Mouse (Mus musculus): ENCODE results near the gene Armcx5. TPM values are rescaled to one million over a fixed set of nuclear protein-coding genes. Genes with fewer than 3 reads are reported as not detected.
"Not testable (repeated sequence)": the region's sequence is repeated elsewhere in the genome, so short reads cannot be mapped to it uniquely, and the experiment has no call there.

The Armcx5 gene
- 28.2 and 29.0 TPM in 2 replicates for total RNA-seq (2017)

DNA sequence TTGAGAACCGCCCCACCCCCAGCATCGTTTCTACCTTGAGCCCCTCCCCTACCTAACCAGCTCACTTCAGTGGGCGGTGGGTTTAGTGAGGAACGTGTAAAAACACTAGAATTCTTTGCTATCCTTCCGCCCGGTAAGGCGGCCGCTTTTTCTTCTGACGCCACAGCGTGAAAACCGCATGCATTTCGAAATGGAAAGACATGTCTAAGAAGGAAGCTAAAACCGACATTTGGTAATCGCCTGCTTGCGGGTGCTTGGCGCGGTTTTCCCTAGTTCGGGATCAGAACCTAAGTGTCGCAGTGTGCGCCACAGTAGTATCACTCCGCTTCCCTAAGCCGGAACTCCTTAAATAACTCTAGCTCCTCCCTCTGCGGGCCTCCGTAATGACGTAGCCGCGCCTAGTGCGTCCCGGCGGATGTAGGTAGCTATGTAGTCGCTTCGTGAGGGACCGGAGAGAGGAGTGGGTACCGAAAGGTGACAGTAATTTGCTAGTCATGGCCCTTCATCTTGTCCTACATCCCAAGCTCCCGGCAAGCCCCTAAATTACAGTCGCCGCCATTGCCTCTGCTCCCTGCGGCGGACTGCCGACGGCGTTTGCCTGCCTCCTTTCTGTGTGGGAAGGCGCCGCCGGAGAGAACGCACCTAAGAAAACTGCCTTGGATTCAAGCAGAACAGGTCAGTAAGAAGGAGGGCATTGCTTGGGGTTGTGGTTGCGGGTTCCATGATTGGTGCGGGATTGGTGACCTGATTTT lies at the start of gene Armcx5, which contains the start of gene Gprasp1:
Gene Armcx5, plus strand, starts transcription at position 430 of the 752 bp plus-strand sequence.
Gene Gprasp1, plus strand, starts transcription at position 430 of the 752 bp plus-strand sequence.
- ATAC-seq (ENCODE audit: extremely low read depth, insufficient number of reproducible peaks, low FRiP score, poor library complexity, severe bottlenecking), result peak; percentile 99

DNA sequence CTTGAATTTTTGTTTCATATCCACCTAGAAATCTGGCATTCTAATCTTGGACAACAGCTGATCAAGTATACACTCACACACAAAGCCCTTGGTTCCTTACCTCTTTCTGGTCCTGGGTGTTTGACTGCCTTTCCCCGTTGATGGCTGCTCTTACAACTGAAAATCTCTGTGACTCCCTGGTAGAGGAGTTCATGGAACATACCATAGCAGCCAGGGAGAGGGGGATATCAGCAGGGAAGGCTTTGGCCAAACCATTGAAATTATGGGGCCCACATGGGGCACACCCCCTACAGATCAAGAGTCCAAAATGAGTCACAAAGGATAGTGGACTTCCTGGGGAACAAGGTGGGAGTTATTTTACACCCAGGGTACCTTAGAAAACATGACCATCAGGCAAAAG lies 48.9 kb upstream of the Armcx5 start, which contains the start of gene Tcp11x2:
Gene Tcp11x2, minus strand, starts transcription at position 158 of the 400 bp plus-strand sequence.
- no peak for ATAC-seq (ENCODE audit: extremely low read depth, insufficient number of reproducible peaks, low FRiP score, poor library complexity, severe bottlenecking)

DNA sequence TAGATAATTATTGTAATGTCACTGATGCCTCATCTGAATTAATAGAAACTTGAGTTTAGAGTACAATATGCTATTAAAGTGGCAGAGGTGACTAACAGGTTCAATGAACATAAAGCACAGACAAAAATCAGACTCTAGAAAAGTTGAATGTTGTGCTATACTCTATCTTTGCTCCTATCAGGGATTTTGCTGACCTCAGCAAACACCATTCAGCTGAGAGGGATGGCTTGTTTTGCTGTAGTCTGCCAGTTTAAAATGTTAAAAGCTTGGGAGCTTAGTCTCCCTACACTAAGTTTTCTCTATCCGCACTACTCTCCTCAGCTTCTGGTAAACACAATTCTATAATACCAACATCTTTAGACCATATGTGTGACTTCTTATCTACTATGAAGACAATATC lies 39.4 kb upstream of the Armcx5 start:
- no peak for ATAC-seq (ENCODE audit: extremely low read depth, insufficient number of reproducible peaks, low FRiP score, poor library complexity, severe bottlenecking)

DNA sequence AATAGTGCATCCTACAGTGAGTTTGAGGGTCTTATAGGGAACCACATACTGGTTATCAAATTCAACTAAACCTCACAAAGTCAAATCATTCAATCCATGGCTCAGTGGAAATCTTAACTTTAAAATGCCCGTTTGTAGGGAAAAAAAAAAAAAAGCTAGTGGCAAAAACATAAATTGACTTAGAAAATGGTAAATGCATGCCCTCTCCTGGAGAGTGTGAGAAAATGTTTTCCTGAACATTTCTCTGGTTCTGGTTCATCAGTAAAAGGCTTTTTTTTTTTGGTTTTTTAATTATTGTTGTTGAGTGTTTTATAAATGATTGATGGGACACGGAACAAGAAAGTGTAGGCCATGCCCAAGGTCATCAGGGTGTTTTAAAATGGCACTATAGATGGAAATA lies 38.2 kb upstream of the Armcx5 start:
- no peak for ATAC-seq (ENCODE audit: extremely low read depth, insufficient number of reproducible peaks, low FRiP score, poor library complexity, severe bottlenecking)

DNA sequence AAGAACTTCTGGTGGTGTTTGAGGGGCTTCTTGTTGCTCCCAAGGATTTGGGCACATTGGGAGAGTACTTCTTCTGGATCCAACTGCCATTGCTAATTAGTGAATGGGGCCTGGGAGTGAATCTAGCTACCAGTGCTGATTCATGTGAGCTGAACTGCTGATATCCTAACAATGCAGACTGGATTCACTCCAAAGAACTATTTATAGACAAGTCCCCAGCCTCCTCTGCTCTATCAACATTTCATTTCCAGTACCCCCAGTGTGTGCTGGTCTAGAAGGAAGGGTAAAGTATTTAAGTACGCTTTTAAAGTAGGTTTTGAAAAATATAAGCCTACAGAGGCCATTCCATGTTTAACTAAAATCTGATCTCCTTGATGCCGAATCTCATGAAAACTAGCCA lies 29.7 kb upstream of the Armcx5 start:
- ATAC-seq (ENCODE audit: extremely low read depth, insufficient number of reproducible peaks, low FRiP score, poor library complexity, severe bottlenecking), result no peak

DNA sequence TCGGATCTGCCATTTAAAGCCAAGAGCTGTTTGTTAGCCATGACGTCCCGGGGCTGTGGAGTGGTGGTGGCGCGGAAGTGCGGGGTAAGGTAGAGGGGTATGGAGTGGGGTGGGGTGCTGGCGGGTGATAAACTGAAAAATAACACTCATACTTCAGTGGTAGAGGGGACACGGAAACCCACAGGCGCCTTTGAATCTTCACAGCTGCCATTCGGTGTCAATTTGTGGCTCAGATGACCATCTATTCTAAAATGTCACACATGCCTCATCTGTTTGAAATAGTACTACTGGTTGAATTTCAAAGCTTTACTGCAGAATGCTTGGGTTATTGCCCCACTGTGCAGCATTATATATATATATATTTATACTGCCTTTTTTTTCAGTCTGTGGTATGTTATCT lies 17.4 kb upstream of the Armcx5 start, which contains the start of gene Tmsb15a:
Gene Tmsb15a, minus strand, starts transcription at position 101 of the 400 bp plus-strand sequence.
- ATAC-seq (ENCODE audit: extremely low read depth, insufficient number of reproducible peaks, low FRiP score, poor library complexity, severe bottlenecking), result no peak

DNA sequence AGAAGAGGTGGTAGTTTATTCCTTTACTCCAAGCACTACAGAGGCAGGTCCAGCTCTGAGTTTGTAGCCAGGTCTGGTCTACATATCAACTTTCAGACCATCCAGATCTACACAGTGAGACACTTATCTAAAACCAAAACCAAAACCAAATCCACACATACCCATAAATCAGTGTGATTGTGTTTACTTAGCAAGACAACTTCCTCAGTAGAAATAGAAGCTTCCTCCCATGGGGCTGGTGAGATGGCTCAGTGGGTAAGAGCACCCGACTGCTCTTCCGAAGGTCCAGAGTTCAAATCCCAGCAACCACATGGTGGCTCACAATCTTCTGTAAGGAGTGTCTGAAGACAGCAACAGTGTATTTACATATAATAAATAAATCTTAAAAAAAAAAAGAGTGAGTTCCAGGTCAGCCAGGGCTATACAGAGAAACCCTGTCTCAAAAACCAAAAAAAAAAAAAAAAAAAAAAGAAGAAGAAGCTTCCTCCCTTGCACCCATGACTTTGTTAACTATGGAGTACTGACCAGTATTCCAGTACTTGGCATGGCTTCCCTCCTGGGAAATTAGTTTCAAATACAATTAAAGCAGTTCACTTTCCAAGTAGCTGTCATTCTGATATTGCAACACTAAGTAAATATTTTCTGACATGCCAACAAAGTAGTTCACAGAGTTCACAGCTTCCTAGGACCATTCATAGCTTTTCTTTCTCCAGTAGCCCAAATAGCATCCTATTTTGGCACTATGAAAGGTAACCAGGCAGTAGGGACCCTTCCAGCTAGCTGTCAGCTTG lies 3.6 kb upstream of the Armcx5 start:
- ATAC-seq (ENCODE audit: extremely low read depth, insufficient number of reproducible peaks, low FRiP score, poor library complexity, severe bottlenecking), result peak; percentile 59

DNA sequence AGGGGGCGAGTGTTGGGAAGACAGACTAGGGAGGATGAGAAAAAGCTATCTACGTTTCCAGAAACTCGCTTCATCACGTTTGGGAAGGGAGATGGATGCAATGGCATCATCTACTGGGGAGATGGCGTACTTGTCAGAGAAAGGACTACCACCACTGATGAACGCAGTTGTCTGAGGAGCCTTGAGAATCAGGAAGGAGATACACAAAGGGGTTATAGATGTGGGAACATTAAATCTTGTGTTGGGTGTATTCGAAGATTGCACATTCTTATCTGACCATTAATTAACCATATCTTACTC lies 473 bp downstream of the Armcx5 start:
- ATAC-seq (ENCODE audit: extremely low read depth, insufficient number of reproducible peaks, low FRiP score, poor library complexity, severe bottlenecking), result no peak

DNA sequence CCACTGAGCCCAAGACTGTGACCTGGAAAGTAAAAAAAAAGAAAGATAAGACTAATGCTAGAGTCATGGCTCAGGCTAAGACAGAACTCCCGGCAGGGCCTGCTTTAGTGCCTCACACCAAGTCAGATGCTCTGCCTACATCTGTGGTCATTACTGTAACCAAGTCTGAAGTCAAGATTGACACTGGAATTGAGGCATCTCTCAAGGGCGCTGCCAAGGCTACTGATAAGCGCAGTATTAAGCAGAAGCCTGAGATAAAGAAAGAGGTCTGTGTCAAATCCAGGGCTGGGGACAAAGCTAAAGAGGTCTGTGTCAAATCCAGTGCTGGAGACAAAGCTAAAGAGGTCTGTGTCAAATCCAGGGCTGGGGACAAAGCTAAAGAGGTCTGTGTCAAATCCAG lies 2.8 kb downstream of the Armcx5 start:
- ATAC-seq (ENCODE audit: extremely low read depth, insufficient number of reproducible peaks, low FRiP score, poor library complexity, severe bottlenecking), result not testable (repeated sequence)

DNA sequence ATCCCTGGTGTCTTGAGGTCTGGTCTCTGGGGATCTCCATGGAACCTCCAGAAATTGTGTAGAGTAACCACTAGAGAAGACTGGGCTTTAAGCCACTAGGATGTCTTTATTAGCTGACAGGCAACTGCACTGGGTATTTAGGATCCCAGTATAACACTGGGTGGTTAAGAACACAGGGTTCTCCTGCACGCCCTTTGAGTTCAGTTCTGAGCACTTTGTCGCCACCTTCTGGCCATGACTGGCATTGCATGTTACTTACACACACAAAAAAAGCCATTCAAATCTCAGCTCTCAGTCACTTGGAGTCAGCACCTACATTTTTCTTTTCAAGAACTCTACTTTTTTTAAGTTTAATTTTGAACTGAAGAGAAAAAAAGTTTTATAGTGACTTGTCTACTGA lies 10.3 kb downstream of the Armcx5 start:
- ATAC-seq (ENCODE audit: extremely low read depth, insufficient number of reproducible peaks, low FRiP score, poor library complexity, severe bottlenecking), result peak; percentile 80

DNA sequence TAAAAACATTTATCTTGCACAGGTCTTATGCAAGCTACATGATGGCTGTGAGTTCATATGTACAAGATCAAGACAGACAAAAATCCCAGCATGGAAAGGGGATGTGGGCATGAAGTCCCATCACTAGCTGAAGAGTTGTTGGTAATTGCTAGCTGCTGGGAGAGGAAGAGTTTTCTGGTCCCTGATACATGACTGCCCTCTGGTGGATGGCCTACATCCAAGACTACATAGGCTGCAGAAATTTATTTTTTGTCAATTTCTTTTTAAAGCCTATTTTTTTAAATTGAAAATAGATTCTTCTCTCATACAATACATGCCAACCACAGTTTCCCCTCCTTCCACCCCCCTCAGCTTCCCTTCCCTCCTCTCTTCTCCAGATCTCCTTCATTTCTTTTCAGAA lies 19.2 kb downstream of the Armcx5 start:
- no peak for ATAC-seq (ENCODE audit: extremely low read depth, insufficient number of reproducible peaks, low FRiP score, poor library complexity, severe bottlenecking)

DNA sequence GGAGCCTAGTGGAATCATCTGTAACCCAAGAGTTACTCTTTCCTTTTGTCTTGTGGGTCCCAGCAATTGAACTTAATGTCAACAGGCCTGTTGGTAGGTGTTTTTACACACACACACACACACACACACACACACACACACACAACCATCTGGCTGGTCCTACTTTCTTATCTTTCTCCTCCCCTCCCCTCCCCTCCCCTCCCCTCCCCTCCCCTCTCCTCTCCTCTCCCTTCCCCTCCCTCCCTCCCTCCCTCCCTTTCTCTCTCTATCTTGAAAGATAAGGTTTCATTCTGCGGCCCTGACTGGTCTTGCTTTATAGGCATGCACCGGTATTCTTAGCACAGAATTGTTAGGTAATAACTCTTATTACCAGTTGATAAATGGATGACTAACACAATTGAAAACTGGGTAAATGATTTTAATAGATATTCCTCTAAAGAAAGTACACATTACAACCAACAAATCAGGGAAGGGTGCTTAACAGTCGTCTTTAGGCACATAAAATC lies 25.6 kb downstream of the Armcx5 start:
- ATAC-seq (ENCODE audit: extremely low read depth, insufficient number of reproducible peaks, low FRiP score, poor library complexity, severe bottlenecking), result no peak

DNA sequence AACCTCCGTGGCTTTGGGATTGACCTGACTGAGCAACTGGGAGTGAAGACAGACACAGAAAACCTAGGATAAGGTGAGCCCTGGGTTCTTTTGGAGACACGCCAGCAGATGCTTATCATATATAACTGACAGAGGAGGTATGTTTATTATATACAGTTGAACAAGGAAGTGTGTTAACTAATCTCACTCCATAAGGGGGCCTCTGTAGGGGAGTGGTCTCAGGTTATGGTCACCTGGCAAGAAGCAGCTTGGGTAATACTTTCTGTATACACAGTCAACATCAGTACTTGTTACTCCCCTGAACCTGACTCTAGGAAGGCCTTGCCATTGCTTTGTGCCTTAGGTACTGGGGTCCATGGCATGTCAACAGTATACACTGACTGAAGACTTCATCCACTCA lies 26.0 kb downstream of the Armcx5 start:
- ATAC-seq (ENCODE audit: extremely low read depth, insufficient number of reproducible peaks, low FRiP score, poor library complexity, severe bottlenecking), result no peak

DNA sequence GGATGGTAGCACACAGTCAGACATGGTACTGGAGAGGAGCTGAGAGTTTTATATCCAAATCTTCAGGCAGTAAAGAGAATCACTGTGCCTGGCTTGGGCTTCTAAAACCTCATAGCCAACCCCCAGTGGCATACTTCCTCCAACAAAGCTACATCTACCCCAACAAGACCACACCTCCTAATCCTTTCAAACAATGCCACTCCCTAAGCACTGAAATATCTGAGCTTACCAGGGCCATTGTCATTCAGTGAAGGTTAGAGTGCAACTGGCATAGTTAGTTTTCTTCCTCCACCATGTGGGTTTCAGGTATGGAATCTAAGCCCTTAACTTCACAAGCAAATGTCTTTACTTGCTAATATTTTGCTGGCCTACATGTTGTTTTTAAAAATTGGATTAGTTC lies 49.0 kb downstream of the Armcx5 start:
- ATAC-seq (ENCODE audit: extremely low read depth, insufficient number of reproducible peaks, low FRiP score, poor library complexity, severe bottlenecking), result no peak

DNA sequence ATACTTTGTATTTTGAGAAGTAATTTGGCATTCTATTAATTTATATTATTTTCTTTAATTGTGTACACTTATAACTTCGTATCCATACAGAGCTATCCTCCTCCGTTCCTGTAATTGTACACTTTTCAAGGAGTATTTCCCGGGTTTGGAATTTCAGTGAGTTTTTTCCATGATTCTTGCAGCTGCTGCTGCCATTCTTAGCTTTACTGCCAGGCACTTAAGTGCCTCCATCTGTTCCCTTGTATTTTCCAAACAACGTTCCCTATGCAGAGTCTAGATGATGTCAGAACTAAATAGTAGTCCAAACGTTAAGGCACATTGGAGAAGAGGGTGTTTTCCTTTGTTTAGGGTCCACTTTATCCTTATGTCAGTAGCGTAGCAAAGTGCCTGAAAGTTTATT lies 49.8 kb downstream of the Armcx5 start:
- no peak for ATAC-seq (ENCODE audit: extremely low read depth, insufficient number of reproducible peaks, low FRiP score, poor library complexity, severe bottlenecking)

DNA sequence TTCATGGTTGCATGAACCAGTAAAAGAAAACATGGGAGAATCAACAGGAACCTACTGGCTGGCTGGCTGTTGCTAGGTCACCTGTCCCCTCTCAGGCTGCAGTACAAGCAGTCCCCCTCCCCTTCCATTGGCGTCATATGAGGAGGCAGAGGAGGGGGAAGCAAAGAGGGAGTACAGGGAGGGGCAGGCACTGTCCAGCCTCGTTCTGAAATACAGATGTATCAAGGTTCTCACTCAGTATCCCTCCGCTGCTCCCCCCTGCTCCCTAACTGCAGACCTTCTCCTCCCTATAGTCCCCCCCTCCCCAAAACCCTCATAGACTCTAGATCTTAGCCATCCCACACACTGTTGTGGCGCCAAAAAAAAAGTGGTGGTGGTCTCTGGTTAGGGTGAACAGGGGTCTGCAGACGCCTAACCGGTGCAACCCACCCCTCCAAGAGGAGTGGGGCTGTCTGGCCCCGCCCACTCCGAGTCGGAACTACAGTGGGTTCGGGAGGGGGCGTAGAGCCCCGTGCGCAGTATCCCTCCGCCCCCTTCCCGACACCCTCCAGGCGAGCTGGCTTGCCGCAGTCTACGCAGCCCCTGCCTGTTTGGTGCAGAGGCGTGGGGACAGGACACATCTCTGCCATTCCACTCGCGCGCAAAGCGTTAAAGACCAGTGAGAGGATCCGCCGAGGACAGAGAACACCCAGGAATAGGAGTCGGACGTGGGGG lies 53.2 kb downstream of the Armcx5 start:
- ATAC-seq (ENCODE audit: extremely low read depth, insufficient number of reproducible peaks, low FRiP score, poor library complexity, severe bottlenecking), result peak; percentile 33; the same call in 1 of the 2 replicates

DNA sequence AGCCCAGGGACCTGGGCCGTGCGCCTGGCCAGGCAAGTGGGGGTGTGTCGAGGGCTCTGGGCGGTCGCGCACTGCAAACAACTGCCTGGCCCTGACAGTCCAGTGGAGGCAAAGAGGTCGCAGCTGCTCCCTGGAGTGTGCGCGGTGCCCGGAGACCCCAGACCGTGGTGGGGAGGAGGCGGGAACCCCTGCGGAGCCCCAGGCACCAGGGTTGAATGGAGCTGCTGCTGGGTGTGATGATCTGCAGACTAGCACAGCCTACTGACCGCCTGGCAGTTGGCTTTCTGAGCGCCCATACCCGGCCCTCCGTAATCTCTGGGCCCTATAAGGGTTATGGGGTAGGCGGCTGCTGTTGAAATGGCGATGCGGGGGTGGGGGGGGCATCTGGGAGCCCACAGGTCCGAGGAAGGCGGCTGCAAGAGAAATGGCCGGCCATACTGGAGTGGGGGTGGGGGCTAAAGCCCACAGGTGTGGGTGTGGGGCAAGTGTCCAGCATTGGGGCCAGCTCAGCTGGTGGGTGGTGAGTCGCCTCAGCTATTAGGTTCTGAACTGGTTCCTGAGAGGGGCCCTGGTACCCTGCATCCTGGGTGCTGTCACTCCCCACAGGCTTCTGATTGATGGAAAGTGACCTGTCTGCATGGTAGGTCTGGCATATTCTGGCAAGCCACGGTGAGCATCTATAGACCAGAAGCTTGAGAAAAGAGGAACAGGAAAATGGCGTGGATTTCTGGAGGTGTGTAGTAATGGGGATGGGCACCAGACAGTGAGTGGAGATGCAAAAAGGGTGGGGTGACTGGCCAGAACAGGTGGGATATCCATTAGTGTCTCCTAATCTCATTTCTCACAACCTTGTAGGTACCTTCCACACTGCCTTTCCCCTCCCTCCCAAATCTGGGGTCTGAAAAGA lies 54.0 kb downstream of the Armcx5 start:
- ATAC-seq (ENCODE audit: extremely low read depth, insufficient number of reproducible peaks, low FRiP score, poor library complexity, severe bottlenecking), result not testable (repeated sequence)

All from neutrophil, adult 5-6 weeks (primary cell).